Mouse (Mus musculus): ENCODE data around the gene Uck2. TPM values are rescaled to one million over a fixed set of nuclear protein-coding genes. Genes with fewer than 3 reads are reported as not detected.

The Uck2 gene
- polyA plus RNA-seq, 1 experiment from 2014 or later: 80.7 TPM

GRCm38 (mm10) chr1:167295679-167296402 is 10.7 kb upstream of the Uck2 start:
- H3K27me3 ChIP-seq: no peaks in the 10 kb centered on the region
- H3K36me3 ChIP-seq: no peaks in the 10 kb centered on the region
- H3K9ac ChIP-seq: no peak overlapping the region
- H3K27ac ChIP-seq: 0 out of 2 replicates have a peak overlapping the region, but pooled peaks have one; percentile 12
- H3K9me3 ChIP-seq: no peaks in the 10 kb centered on the region
- 46% methylated on average over 13 of the region's 13 CpGs for WGBS
- H3K4me1 ChIP-seq: peaks cover 12% of the 10 kb centered on the region; the same call in 1 of the 2 replicates
- ATAC-seq (ENCODE audit: insufficient number of reproducible peaks, insufficient read depth, low FRiP score, low TSS enrichment, low read depth): no peak
- no peak overlapping the region for H3K4me2 ChIP-seq
- H3K4me3 ChIP-seq: no peak overlapping the region

GRCm38 (mm10) chr1:167292447-167292846 is 7.3 kb upstream of the Uck2 start:
- 32% methylated on average over 11 of the region's 11 CpGs for WGBS
- peaks cover 12% of the 10 kb centered on the region for H3K27me3 ChIP-seq
- H3K4me2 ChIP-seq: no peak overlapping the region
- H3K36me3 ChIP-seq: no peaks in the 10 kb centered on the region
- H3K4me1 ChIP-seq: peaks cover 27% of the 10 kb centered on the region
- H3K9ac ChIP-seq: no peak overlapping the region
- H3K27ac ChIP-seq: no peak overlapping the region
- no peak for ATAC-seq (ENCODE audit: insufficient number of reproducible peaks, insufficient read depth, low FRiP score, low TSS enrichment, low read depth)
- H3K9me3 ChIP-seq: no peaks in the 10 kb centered on the region
- no peak overlapping the region for H3K4me3 ChIP-seq

GRCm38 (mm10) chr1:167291610-167292009 is 6.5 kb upstream of the Uck2 start:
- ATAC-seq (ENCODE audit: insufficient number of reproducible peaks, insufficient read depth, low FRiP score, low TSS enrichment, low read depth): no peak

GRCm38 (mm10) chr1:167290263-167290592 is 5.1 kb upstream of the Uck2 start:
- no peak for ATAC-seq (ENCODE audit: insufficient number of reproducible peaks, insufficient read depth, low FRiP score, low TSS enrichment, low read depth)
- 23% methylated on average over 6 of the region's 6 CpGs for WGBS
- H3K27me3 ChIP-seq: peaks cover 17% of the 10 kb centered on the region
- H3K27ac ChIP-seq: no peak overlapping the region
- peaks cover 25% of the 10 kb centered on the region for H3K4me1 ChIP-seq
- H3K9me3 ChIP-seq: no peaks in the 10 kb centered on the region
- peak overlapping the region; percentile 30 for H3K4me2 ChIP-seq
- H3K36me3 ChIP-seq: no peaks in the 10 kb centered on the region
- no peak overlapping the region for H3K4me3 ChIP-seq
- no peak overlapping the region for H3K9ac ChIP-seq

More at GRCm38 (mm10) chr1:167291610-167292009, 6.5 kb upstream of the Uck2 start:
- Histone ChIP-seq H3K27me3 (peaks cover 17% of the 10 kb centered on the region), H3K9ac (no peak overlapping the region), H3K9me3 (no peaks in the 10 kb centered on the region), H3K27ac (no peak overlapping the region), H3K4me1 (peaks cover 27% of the 10 kb centered on the region), H3K36me3 (no peaks in the 10 kb centered on the region), H3K4me2 (no peak overlapping the region), H3K4me3 (no peak overlapping the region)
- WGBS: 59% methylated on average over 8 of the region's 8 CpGs

GRCm38 (mm10) chr1:167289567-167290262 is 4.6 kb upstream of the Uck2 start:
- peak overlapping the region; percentile 30 for H3K4me2 ChIP-seq
- H3K9me3 ChIP-seq: no peaks in the 10 kb centered on the region
- H3K4me1 ChIP-seq: peaks cover 27% of the 10 kb centered on the region
- peaks cover 17% of the 10 kb centered on the region for H3K27me3 ChIP-seq
- ATAC-seq (ENCODE audit: insufficient number of reproducible peaks, insufficient read depth, low FRiP score, low TSS enrichment, low read depth): no peak
- no peaks in the 10 kb centered on the region for H3K36me3 ChIP-seq
- H3K9ac ChIP-seq: no peak overlapping the region
- H3K27ac ChIP-seq: no peak overlapping the region
- WGBS: 5% methylated on average over 11 of the region's 11 CpGs
- no peak overlapping the region for H3K4me3 ChIP-seq

- Histone ChIP-seq H3K4me3 (no peak overlapping the region), H3K4me1 (peaks cover 27% of the 10 kb centered on the region), H3K4me2 (no peak overlapping the region), H3K9ac (no peak overlapping the region), H3K36me3 (no peaks in the 10 kb centered on the region), H3K27me3 (peaks cover 17% of the 10 kb centered on the region), H3K9me3 (no peaks in the 10 kb centered on the region), H3K27ac (no peak overlapping the region)
- no peak for ATAC-seq (ENCODE audit: insufficient number of reproducible peaks, insufficient read depth, low FRiP score, low TSS enrichment, low read depth)
- WGBS: 31% methylated on average over 11 of the region's 11 CpGs
Observed at GRCm38 (mm10) chr1:167288665-167289538, 3.8 kb upstream of the Uck2 start.

GRCm38 (mm10) chr1:167287156-167287555 is 2.0 kb upstream of the Uck2 start:
- no peak for ATAC-seq (ENCODE audit: insufficient number of reproducible peaks, insufficient read depth, low FRiP score, low TSS enrichment, low read depth)
- Histone ChIP-seq H3K27me3 (peaks cover 17% of the 10 kb centered on the region), H3K4me1 (peaks cover 31% of the 10 kb centered on the region), H3K9me3 (no peaks in the 10 kb centered on the region), H3K4me2 (no peak overlapping the region), H3K27ac (no peak overlapping the region), H3K9ac (no peak overlapping the region), H3K36me3 (no peaks in the 10 kb centered on the region), H3K4me3 (no peak overlapping the region)
- 88% methylated on average over 5 of the region's 5 CpGs for WGBS

GRCm38 (mm10) chr1:167285356-167285755 is 236 bp upstream of the Uck2 start:
- Histone ChIP-seq H3K36me3 (no peaks in the 10 kb centered on the region), H3K27me3 (peaks cover 17% of the 10 kb centered on the region), H3K4me1 (peaks cover 34% of the 10 kb centered on the region), H3K4me3 (peak overlapping the region; percentile 86), H3K9ac (peak overlapping the region; percentile 87), H3K27ac (no peak overlapping the region), H3K4me2 (peak overlapping the region; percentile 73), H3K9me3 (no peaks in the 10 kb centered on the region)
- WGBS: under 1% methylated on average over 8 of the region's 8 CpGs
- no peak for ATAC-seq (ENCODE audit: insufficient number of reproducible peaks, insufficient read depth, low FRiP score, low TSS enrichment, low read depth)

- no peaks in the 10 kb centered on the region; the same call in 1 of the 2 replicates for H3K36me3 ChIP-seq
- peak overlapping the region; percentile 93 for H3K27ac ChIP-seq
- peak overlapping the region; percentile 73 for H3K4me2 ChIP-seq
- ATAC-seq (ENCODE audit: insufficient number of reproducible peaks, insufficient read depth, low FRiP score, low TSS enrichment, low read depth): peak; percentile 86
- WGBS: 1% methylated on average over 45 of the region's 51 CpGs
- peaks cover 32% of the 10 kb centered on the region for H3K4me1 ChIP-seq
- peaks cover 14% of the 10 kb centered on the region for H3K27me3 ChIP-seq
- H3K4me3 ChIP-seq: peak overlapping the region; percentile 86
- peak overlapping the region; percentile 87 for H3K9ac ChIP-seq
- no peaks in the 10 kb centered on the region for H3K9me3 ChIP-seq
Observed at GRCm38 (mm10) chr1:167284837-167285319, 242 bp downstream of the Uck2 start.

- peak overlapping the region; percentile 93 for H3K27ac ChIP-seq
- WGBS: under 1% methylated on average over 68 of the region's 73 CpGs
- H3K36me3 ChIP-seq: no peaks in the 10 kb centered on the region; the same call in 1 of the 2 replicates
- no peaks in the 10 kb centered on the region for H3K9me3 ChIP-seq
- H3K9ac ChIP-seq: peak overlapping the region; percentile 87
- peak overlapping the region; percentile 73 for H3K4me2 ChIP-seq
- H3K27me3 ChIP-seq: peaks cover 9% of the 10 kb centered on the region
- H3K4me3 ChIP-seq: peak overlapping the region; percentile 86
- peak; percentile 45 for ATAC-seq (ENCODE audit: insufficient number of reproducible peaks, insufficient read depth, low FRiP score, low TSS enrichment, low read depth)
- H3K4me1 ChIP-seq: peaks cover 28% of the 10 kb centered on the region
Observed at GRCm38 (mm10) chr1:167284258-167284836, 773 bp downstream of the Uck2 start.
